Mouse (Mus musculus): Measurements from ENCODE around the gene Foxp1. TPM values are rescaled to one million over a fixed set of nuclear protein-coding genes. Genes with fewer than 3 reads are reported as not detected.

Gene Foxp1
- polyA plus RNA-seq, 1 experiment = 162 TPM

GRCm38 (mm10) chr6:99509189-99509592 lies 13.3 kb downstream of the Foxp1 start:
- WGBS = 91% methylated on average over 9 of the region's 9 CpGs
- Histone ChIP-seq H3K36me3 (ENCODE audit: control insufficient read depth, insufficient read depth, low read length) (no peaks in the 10 kb centered on the region), H3K27ac (ENCODE audit: insufficient read depth, low read length) (no peak overlapping the region), H3K4me1 (ENCODE audit: control insufficient read depth, insufficient read depth, insufficient read length) (peaks cover 2% of the 10 kb centered on the region; the same call in 1 of the 2 replicates), H3K27me3 (ENCODE audit: control insufficient read depth, insufficient read depth, low read length) (no peaks in the 10 kb centered on the region), H3K4me3 (ENCODE audit: extremely low read depth, insufficient read depth, insufficient read length) (no peak overlapping the region)
- no peak for DNase-seq (ENCODE audit: low read depth in 1 of 2, low spot score in 2 of 2)
- no peak for TF ChIP-seq POLR2A (IDR thresholded peaks at IDR 0.05; ENCODE audit: low read depth, low read length)

GRCm38 (mm10) chr6:99506816-99507215 lies 15.7 kb downstream of the Foxp1 start:
- Histone ChIP-seq H3K4me3 (ENCODE audit: extremely low read depth, insufficient read depth, insufficient read length) (no peak overlapping the region), H3K27ac (ENCODE audit: insufficient read depth, low read length) (no peak overlapping the region), H3K4me1 (ENCODE audit: control insufficient read depth, insufficient read depth, insufficient read length) (peaks cover 6% of the 10 kb centered on the region; the same call in 1 of the 2 replicates), H3K27me3 (ENCODE audit: control insufficient read depth, insufficient read depth, low read length) (no peaks in the 10 kb centered on the region), H3K36me3 (ENCODE audit: control insufficient read depth, insufficient read depth, low read length) (no peaks in the 10 kb centered on the region)
- TF ChIP-seq POLR2A (IDR thresholded peaks at IDR 0.05; ENCODE audit: low read depth, low read length) = no peak
- no peak for TF ChIP-seq CTCF (IDR thresholded peaks at IDR 0.05; ENCODE audit: extremely low read depth, insufficient read depth, insufficient read length, insufficient replicate concordance)
- WGBS = 92% methylated on average over 6 of the region's 6 CpGs
- no peak for DNase-seq (ENCODE audit: low read depth in 1 of 2, low spot score in 2 of 2)

GRCm38 (mm10) chr6:99503741-99504140 lies 18.8 kb downstream of the Foxp1 start:
- Histone ChIP-seq H3K4me3 (ENCODE audit: extremely low read depth, insufficient read depth, insufficient read length) (no peak overlapping the region), H3K4me1 (ENCODE audit: control insufficient read depth, insufficient read depth, insufficient read length) (peaks cover 6% of the 10 kb centered on the region; the same call in 1 of the 2 replicates), H3K27me3 (ENCODE audit: control insufficient read depth, insufficient read depth, low read length) (no peaks in the 10 kb centered on the region), H3K36me3 (ENCODE audit: control insufficient read depth, insufficient read depth, low read length) (no peaks in the 10 kb centered on the region), H3K27ac (ENCODE audit: insufficient read depth, low read length) (no peak overlapping the region)
- no peak for TF ChIP-seq CTCF (IDR thresholded peaks at IDR 0.05; ENCODE audit: extremely low read depth, insufficient read depth, insufficient read length, insufficient replicate concordance)
- no peak for TF ChIP-seq POLR2A (IDR thresholded peaks at IDR 0.05; ENCODE audit: low read depth, low read length)
- WGBS = 77% methylated on average over 1 of the region's 1 CpGs
- DNase-seq (ENCODE audit: low read depth in 1 of 2, low spot score in 2 of 2) = no peak

- Histone ChIP-seq H3K27me3 (ENCODE audit: control insufficient read depth, insufficient read depth, low read length) (no peaks in the 10 kb centered on the region), H3K27ac (ENCODE audit: insufficient read depth, low read length) (no peak overlapping the region), H3K4me3 (ENCODE audit: extremely low read depth, insufficient read depth, insufficient read length) (no peak overlapping the region), H3K36me3 (ENCODE audit: control insufficient read depth, insufficient read depth, low read length) (no peaks in the 10 kb centered on the region), H3K4me1 (ENCODE audit: control insufficient read depth, insufficient read depth, insufficient read length) (peaks cover 6% of the 10 kb centered on the region; the same call in 1 of the 2 replicates)
- no peak for TF ChIP-seq POLR2A (IDR thresholded peaks at IDR 0.05; ENCODE audit: low read depth, low read length)
- no peak for TF ChIP-seq CTCF (IDR thresholded peaks at IDR 0.05; ENCODE audit: extremely low read depth, insufficient read depth, insufficient read length, insufficient replicate concordance)
- 100% methylated on average over 2 of the region's 2 CpGs for WGBS
- DNase-seq (ENCODE audit: low read depth in 1 of 2, low spot score in 2 of 2) = no peak
These were observed 19.8 kb downstream of the Foxp1 start for GRCm38 (mm10) chr6:99502727-99503126.

DNA sequence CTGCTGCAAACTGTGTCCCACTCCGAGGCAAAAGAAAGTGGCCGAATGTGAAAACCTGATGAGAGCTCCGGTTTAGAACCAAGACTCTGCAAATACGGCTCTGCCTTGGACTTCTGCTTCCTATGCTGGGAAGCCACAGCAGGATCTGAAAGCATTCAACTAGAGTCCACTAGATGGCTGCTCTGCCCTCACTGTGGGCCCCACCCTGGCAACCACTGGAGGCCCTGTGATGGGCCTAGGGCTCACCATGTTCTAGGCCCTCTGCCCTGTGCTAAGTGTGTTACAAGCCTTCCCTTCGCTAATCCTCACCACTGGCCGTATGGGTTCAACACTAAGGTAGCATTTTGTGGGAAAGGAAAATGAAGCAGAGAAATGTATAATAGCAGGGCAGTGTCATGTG lies 20.2 kb downstream of the Foxp1 start:
- DNase-seq (ENCODE audit: low read depth in 1 of 2, low spot score in 2 of 2) = no peak
- WGBS = 84% methylated on average over 6 of the region's 6 CpGs
- Histone ChIP-seq H3K4me3 (ENCODE audit: extremely low read depth, insufficient read depth, insufficient read length) (no peak overlapping the region), H3K27me3 (ENCODE audit: control insufficient read depth, insufficient read depth, low read length) (no peaks in the 10 kb centered on the region), H3K27ac (ENCODE audit: insufficient read depth, low read length) (no peak overlapping the region), H3K4me1 (ENCODE audit: control insufficient read depth, insufficient read depth, insufficient read length) (peaks cover 6% of the 10 kb centered on the region; the same call in 1 of the 2 replicates), H3K36me3 (ENCODE audit: control insufficient read depth, insufficient read depth, low read length) (no peaks in the 10 kb centered on the region)
- TF ChIP-seq CTCF (IDR thresholded peaks at IDR 0.05; ENCODE audit: extremely low read depth, insufficient read depth, insufficient read length, insufficient replicate concordance) (no peak), POLR2A (IDR thresholded peaks at IDR 0.05; ENCODE audit: low read depth, low read length) (no peak)

DNA sequence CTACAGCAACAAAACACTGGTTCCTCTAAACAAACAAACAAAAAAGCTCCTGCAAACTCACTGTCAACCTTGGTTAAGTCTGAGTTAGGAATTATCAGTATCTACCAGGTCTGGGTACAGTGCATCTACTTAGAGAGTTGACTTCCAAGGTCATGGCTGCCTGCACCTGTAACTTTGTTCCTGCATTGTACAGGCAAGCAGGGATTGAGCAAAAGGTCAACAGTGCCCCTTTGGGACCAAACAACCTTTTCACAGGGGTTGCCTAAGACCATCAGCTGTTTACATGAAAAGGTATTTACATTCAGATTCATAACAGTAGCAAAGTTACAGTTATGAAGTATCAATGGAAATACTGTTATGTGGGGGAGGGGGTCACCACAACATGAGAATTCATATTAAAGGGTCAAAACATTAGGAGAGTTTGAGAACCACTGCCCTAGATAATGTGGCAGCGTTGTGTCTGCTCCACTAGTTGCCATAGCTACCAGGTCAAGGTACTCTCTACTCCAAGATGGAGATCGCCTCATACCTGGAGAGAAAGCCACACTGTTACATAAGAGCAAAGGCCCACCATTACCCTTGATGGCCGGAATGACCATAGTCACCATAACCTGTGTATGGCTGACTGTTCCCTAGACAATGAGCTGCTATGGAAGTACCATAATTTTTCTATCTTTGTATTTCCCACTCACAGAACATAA lies 21.8 kb downstream of the Foxp1 start:
- WGBS = 89% methylated on average over 3 of the region's 3 CpGs
- no peak for DNase-seq (ENCODE audit: low read depth in 1 of 2, low spot score in 2 of 2)
- no peaks in the 10 kb centered on the region for H3K36me3 ChIP-seq (ENCODE audit: control insufficient read depth, insufficient read depth, low read length)
- H3K27me3 ChIP-seq (ENCODE audit: control insufficient read depth, insufficient read depth, low read length) = no peaks in the 10 kb centered on the region
- no peak overlapping the region for H3K4me3 ChIP-seq (ENCODE audit: extremely low read depth, insufficient read depth, insufficient read length)
- no peak overlapping the region for H3K27ac ChIP-seq (ENCODE audit: insufficient read depth, low read length)
- H3K4me1 ChIP-seq (ENCODE audit: control insufficient read depth, insufficient read depth, insufficient read length) = peaks cover 6% of the 10 kb centered on the region; the same call in 1 of the 2 replicates
- TF ChIP-seq POLR2A (IDR thresholded peaks at IDR 0.05; ENCODE audit: low read depth, low read length) = no peak
- TF ChIP-seq CTCF (IDR thresholded peaks at IDR 0.05; ENCODE audit: extremely low read depth, insufficient read depth, insufficient read length, insufficient replicate concordance) = no peak

GRCm38 (mm10) chr6:99498082-99498481 lies 24.4 kb downstream of the Foxp1 start:
- H3K27ac ChIP-seq (ENCODE audit: insufficient read depth, low read length) = no peak overlapping the region
- WGBS = 42% methylated on average over 7 of the region's 7 CpGs
- no peak for DNase-seq (ENCODE audit: low read depth in 1 of 2, low spot score in 2 of 2)
- H3K36me3 ChIP-seq (ENCODE audit: control insufficient read depth, insufficient read depth, low read length) = no peaks in the 10 kb centered on the region
- H3K27me3 ChIP-seq (ENCODE audit: control insufficient read depth, insufficient read depth, low read length) = no peaks in the 10 kb centered on the region
- H3K4me3 ChIP-seq (ENCODE audit: extremely low read depth, insufficient read depth, insufficient read length) = no peak overlapping the region
- TF ChIP-seq CTCF (IDR thresholded peaks at IDR 0.05; ENCODE audit: extremely low read depth, insufficient read depth, insufficient read length, insufficient replicate concordance) (no peak), POLR2A (IDR thresholded peaks at IDR 0.05; ENCODE audit: low read depth, low read length) (no peak)
- no peaks in the 10 kb centered on the region; the same call in 1 of the 2 replicates for H3K4me1 ChIP-seq (ENCODE audit: control insufficient read depth, insufficient read depth, insufficient read length)
